Comparison of ENCODE assay signal across 11 mouse cellular contexts in the genomic region with DNA sequence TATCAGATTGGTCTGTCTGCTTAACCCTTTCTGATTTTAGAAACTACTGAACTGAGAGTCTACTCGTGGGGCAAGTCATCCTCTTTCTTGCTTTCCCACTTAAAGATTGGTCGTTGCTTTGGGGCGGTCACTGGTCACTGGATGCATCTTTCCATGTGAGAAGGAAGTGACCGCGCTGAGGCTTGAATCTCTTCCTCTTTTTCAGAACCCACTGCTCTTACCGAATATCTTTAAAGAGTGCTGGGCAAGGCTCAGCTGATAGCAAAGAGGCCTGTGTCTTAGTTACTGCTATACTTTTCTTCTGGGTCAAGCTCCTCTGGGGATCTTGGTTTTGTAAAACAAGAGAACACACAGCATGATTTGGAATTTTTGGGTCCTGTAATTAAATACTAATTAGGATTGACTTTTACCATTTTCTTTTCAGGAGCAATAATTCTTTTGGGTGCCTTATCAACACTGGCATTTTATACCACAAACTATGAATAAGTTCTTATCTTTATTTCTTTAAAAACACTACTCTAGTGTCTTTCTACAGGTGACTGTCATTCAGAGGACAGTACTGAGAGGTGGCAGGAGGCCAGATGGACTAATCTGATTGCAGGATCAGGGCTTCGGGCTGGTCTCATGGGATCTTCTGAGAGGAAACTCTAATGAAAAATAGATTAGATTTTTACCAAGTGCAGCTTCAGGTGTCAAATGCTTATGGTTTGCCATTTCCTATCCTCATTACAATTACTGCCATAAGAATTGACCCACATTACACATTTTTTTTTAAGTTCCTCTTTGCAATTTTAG.
"Had no signal": no experiment of that assay in that cellular context is flagged by ENCODE, and none has a peak within 500 bp of the region (broad histone marks: within the 10 kb centered on the region; RNA-seq: fewer than 3 reads in every experiment).

No protein-coding gene starts in this region.

- H3K4me3 ChIP-seq: kidney, embryonic 15.5 days; limb, embryonic 15.5 days; liver, embryonic 12.5 days; stomach, embryonic 15.5 days had no signal

- H3K9ac ChIP-seq: kidney, embryonic 15.5 days; limb, embryonic 15.5 days; liver, embryonic 12.5 days; lung, embryonic 14.5 days; stomach, embryonic 15.5 days had no signal

- H3K4me1 ChIP-seq: kidney, embryonic 15.5 days; limb, embryonic 15.5 days; liver, embryonic 12.5 days; stomach, embryonic 15.5 days had no signal

- H3K9me3 ChIP-seq: kidney, embryonic 15.5 days; limb, embryonic 15.5 days; liver, embryonic 12.5 days; stomach, embryonic 15.5 days had no signal

- ATAC-seq: liver, embryonic 12.5 days; midbrain, embryonic 16.5 days had no signal

- H3K27me3 ChIP-seq: kidney, embryonic 15.5 days; limb, embryonic 15.5 days; liver, embryonic 12.5 days; stomach, embryonic 15.5 days had no signal

- DNase-seq: kidney, adult 2 months; kidney, postnatal 14 days; lung, embryonic 14.5 days; lung, postnatal 10 days; thymus, postnatal 36 days had no signal

- H3K36me3 ChIP-seq: kidney, embryonic 15.5 days; limb, embryonic 15.5 days; liver, embryonic 12.5 days; stomach, embryonic 15.5 days had no signal

- H3K27ac ChIP-seq: kidney, embryonic 15.5 days; limb, embryonic 15.5 days; liver, embryonic 12.5 days; macrophage; stomach, embryonic 15.5 days had no signal
